Mouse (Mus musculus) 416B (cell line): ENCODE measurements around the gene Wdr5.
"Not testable (repeated sequence)": the region's sequence is repeated elsewhere in the genome, so short reads cannot be mapped to it uniquely, and the experiment has no call there.

Experiments used
- DNase-seq: peaks from one replicate; pipeline ENCODE4 v3.0.0; 2011; ENCODE audit warnings: low read depth

Gene Wdr5

GRCm38 (mm10) chr2:27496391-27497028 is 18.4 kb upstream of the Wdr5 start:
- DNase-seq, result no peak

- peak; percentile 85 for DNase-seq
Measured at GRCm38 (mm10) chr2:27504113-27504885, 10.7 kb upstream of the Wdr5 start.

- DNase-seq, result no peak
Measured at GRCm38 (mm10) chr2:27505539-27505938, 9.4 kb upstream of the Wdr5 start.

- not testable (repeated sequence) for DNase-seq
Measured at GRCm38 (mm10) chr2:27506658-27507057, 8.3 kb upstream of the Wdr5 start.

- DNase-seq, result no peak
Measured at GRCm38 (mm10) chr2:27507562-27507961, 7.4 kb upstream of the Wdr5 start, which contains the start of gene Brd3. TSS of gene Brd3 (minus strand) at chr2:27507662.

GRCm38 (mm10) chr2:27510706-27511105 is 4.3 kb upstream of the Wdr5 start:
- no peak for DNase-seq

GRCm38 (mm10) chr2:27512909-27513308 is 2.0 kb upstream of the Wdr5 start:
- DNase-seq, result peak; percentile 90

GRCm38 (mm10) chr2:27513861-27514260 is 1.1 kb upstream of the Wdr5 start:
- no peak for DNase-seq

- no peak for DNase-seq
Measured at GRCm38 (mm10) chr2:27515341-27516166, 597 bp downstream of the Wdr5 start.

GRCm38 (mm10) chr2:27516289-27516688 is 1.3 kb downstream of the Wdr5 start:
- no peak for DNase-seq

GRCm38 (mm10) chr2:27518283-27518682 is 3.3 kb downstream of the Wdr5 start:
- peak; percentile 65 for DNase-seq

- peak; percentile 40 for DNase-seq
Measured at GRCm38 (mm10) chr2:27538455-27539330, 23.7 kb downstream of the Wdr5 start.

GRCm38 (mm10) chr2:27539336-27539735 is 24.4 kb downstream of the Wdr5 start:
- DNase-seq, result no peak

GRCm38 (mm10) chr2:27539772-27540514 is 25.0 kb downstream of the Wdr5 start:
- DNase-seq, result peak; percentile 100

GRCm38 (mm10) chr2:27540515-27540836 is 25.5 kb downstream of the Wdr5 start:
- no peak for DNase-seq

GRCm38 (mm10) chr2:27541225-27541624 is 26.3 kb downstream of the Wdr5 start:
- DNase-seq, result no peak

- no peak for DNase-seq
Measured at GRCm38 (mm10) chr2:27544613-27545012, 29.7 kb downstream of the Wdr5 start.

- DNase-seq, result not testable (repeated sequence)
Measured at GRCm38 (mm10) chr2:27545517-27545916, 30.6 kb downstream of the Wdr5 start.

GRCm38 (mm10) chr2:27546041-27546440 is 31.1 kb downstream of the Wdr5 start:
- DNase-seq, result not testable (repeated sequence)

GRCm38 (mm10) chr2:27547326-27547725 is 32.4 kb downstream of the Wdr5 start:
- peak; percentile 80 for DNase-seq

- peak; percentile 74 for DNase-seq
Measured at GRCm38 (mm10) chr2:27547986-27548385, 33.0 kb downstream of the Wdr5 start.
